ENCODE assay signal across 9 mouse cellular contexts in the genomic region with DNA sequence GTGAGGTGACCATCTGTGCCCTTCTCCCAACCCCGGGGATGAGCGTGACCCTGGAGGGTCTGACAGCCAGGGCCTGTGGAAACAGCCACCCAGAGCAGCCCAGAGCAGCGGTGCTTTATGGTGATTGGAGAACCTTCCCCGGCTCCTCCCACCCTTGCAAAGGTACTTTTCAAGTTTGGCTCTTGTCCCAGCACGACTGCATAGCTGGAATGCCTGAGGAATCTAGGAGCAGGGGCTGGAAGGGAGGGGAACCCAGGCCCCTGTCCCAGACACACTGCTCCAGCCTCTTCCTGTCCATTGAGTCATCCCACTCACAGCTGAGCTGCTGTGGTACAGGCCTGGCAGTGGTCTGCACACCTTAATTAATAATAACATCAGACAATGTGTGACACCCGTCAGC. TPM values are rescaled to one million over a fixed set of nuclear protein-coding genes. Genes with fewer than 3 reads are reported as not detected.
DNase-seq lines count a peak whose midpoint lies in the region; ATAC-seq lines count a peak whose summit lies in the region.
"Had no signal": no experiment of that assay in that cellular context is flagged by ENCODE, and none has a peak within 500 bp of the region (broad histone marks: within the 10 kb centered on the region; RNA-seq: fewer than 3 reads in every experiment).

No protein-coding gene starts in this region.

- H3K4me2 ChIP-seq in midbrain, embryonic 11.5 days = no peak overlapping the region
- no peak overlapping the region for H3K4me2 ChIP-seq in midbrain, embryonic 15.5 days
- H3K4me2 ChIP-seq in heart, embryonic 12.5 days = peak overlapping the region; percentile 29
- no peak overlapping the region for H3K4me2 ChIP-seq in midbrain, embryonic 13.5 days (replicated peaks)

- H3K36me3 ChIP-seq in midbrain, embryonic 11.5 days (ENCODE audit: control insufficient read depth, insufficient read depth, low read length) = no peaks in the 10 kb centered on the region
- H3K36me3 ChIP-seq in midbrain, embryonic 15.5 days (replicated peaks) = peaks cover 12% of the 10 kb centered on the region; the same call in 1 of the 2 replicates
- H3K36me3 ChIP-seq in heart, embryonic 12.5 days = peaks cover 37% of the 10 kb centered on the region
- peaks cover 68% of the 10 kb centered on the region for H3K36me3 ChIP-seq in midbrain, embryonic 13.5 days

- no peak overlapping the region for H3K9ac ChIP-seq in midbrain, embryonic 11.5 days (ENCODE audit: low read length)
- no peak overlapping the region for H3K9ac ChIP-seq in midbrain, embryonic 15.5 days
- no peak overlapping the region for H3K9ac ChIP-seq in heart, embryonic 12.5 days
- H3K9ac ChIP-seq in midbrain, embryonic 13.5 days (replicated peaks) = no peak overlapping the region

- H3K4me1 ChIP-seq in midbrain, embryonic 11.5 days (ENCODE audit: control insufficient read depth, insufficient read depth, low read length) = no peaks in the 10 kb centered on the region
- no peaks in the 10 kb centered on the region for H3K4me1 ChIP-seq in midbrain, embryonic 15.5 days
- peaks cover 64% of the 10 kb centered on the region for H3K4me1 ChIP-seq in heart, embryonic 12.5 days (replicated peaks)
- 0 out of 2 replicates have a peak, but pooled peaks cover 3% of the 10 kb centered on the region for H3K4me1 ChIP-seq in midbrain, embryonic 13.5 days (replicated peaks)

- no peaks in the 10 kb centered on the region for H3K27me3 ChIP-seq in midbrain, embryonic 11.5 days (ENCODE audit: control insufficient read depth, insufficient read depth, low read length)
- H3K27me3 ChIP-seq in midbrain, embryonic 15.5 days (replicated peaks) = no peaks in the 10 kb centered on the region
- H3K27me3 ChIP-seq in heart, embryonic 12.5 days (replicated peaks) = no peaks in the 10 kb centered on the region
- no peaks in the 10 kb centered on the region for H3K27me3 ChIP-seq in midbrain, embryonic 13.5 days

- 17% methylated on average over 6 of the region's 6 CpGs for WGBS in midbrain, embryonic 11.5 days
- 20% methylated on average over 6 of the region's 6 CpGs for WGBS in midbrain, embryonic 15.5 days
- WGBS in heart, embryonic 12.5 days = 6% methylated on average over 6 of the region's 6 CpGs
- 17% methylated on average over 6 of the region's 6 CpGs for WGBS in midbrain, embryonic 13.5 days

- no peaks in the 10 kb centered on the region for H3K9me3 ChIP-seq in midbrain, embryonic 11.5 days (ENCODE audit: control insufficient read depth, low read length)
- no peaks in the 10 kb centered on the region for H3K9me3 ChIP-seq in midbrain, embryonic 15.5 days
- no peaks in the 10 kb centered on the region for H3K9me3 ChIP-seq in heart, embryonic 12.5 days (replicated peaks)
- H3K9me3 ChIP-seq in midbrain, embryonic 13.5 days = no peaks in the 10 kb centered on the region

- H3K27ac ChIP-seq in midbrain, embryonic 11.5 days (ENCODE audit: low read depth, low read length) = no peak overlapping the region
- H3K27ac ChIP-seq in midbrain, embryonic 15.5 days = no peak overlapping the region; the same call in 1 of the 2 replicates
- peak overlapping the region; percentile 92 for H3K27ac ChIP-seq in heart, embryonic 12.5 days (ENCODE audit: poor library complexity, severe bottlenecking)
- H3K27ac ChIP-seq in midbrain, embryonic 13.5 days = no peak overlapping the region

- H3K4me3 ChIP-seq in midbrain, embryonic 11.5 days (ENCODE audit: low read depth, low read length) = no peak overlapping the region
- H3K4me3 ChIP-seq in midbrain, embryonic 15.5 days = no peak overlapping the region
- no peak overlapping the region for H3K4me3 ChIP-seq in heart, embryonic 12.5 days
- H3K4me3 ChIP-seq in midbrain, embryonic 13.5 days (replicated peaks) = no peak overlapping the region

- DNase-seq in midbrain, embryonic 11.5 days (ENCODE audit: low spot score, missing footprints) = peak; percentile 89
- peak; percentile 80 for DNase-seq in kidney, postnatal 10 days
- DNase-seq in spleen, adult 18-20 months = no peak
- DNase-seq in gastrocnemius, postnatal 14 days = no peak
- DNase-seq in T-cell, adult 2 months (ENCODE audit: low spot score) = no peak

- ATAC-seq in midbrain, embryonic 11.5 days (ENCODE audit: low FRiP score) = no peak
- ATAC-seq in midbrain, embryonic 15.5 days (replicated peaks) = no peak
- ATAC-seq in heart, embryonic 12.5 days (ENCODE audit: insufficient number of reproducible peaks, low FRiP score) = peak; percentile 87
- ATAC-seq in midbrain, embryonic 13.5 days = peak; percentile 63; the same call in 1 of the 2 replicates

- intact Hi-C loops in gastrocnemius, postnatal 14 days (cut with DNase I; ENCODE audit: low total_unique reads) = no loop called here

RNA-seq across cellular contexts. Expression of a gene that starts 34.8 kb away (rescaled TPM):
- polyA plus RNA-seq in midbrain, embryonic 11.5 days (2014; fragmentation: Nextera tagmentation; extraction: Ambion mirVana) = not detected in 2 replicates
- polyA plus RNA-seq in midbrain, embryonic 15.5 days (2015; fragmentation: Nextera tagmentation; extraction: Ambion mirVana) = 0.15 and 0.21 TPM in 2 replicates
- polyA plus RNA-seq in heart, embryonic 12.5 days (2016; fragmentation: Nextera tagmentation; extraction: Ambion mirVana) = not detected in 2 replicates
- polyA plus RNA-seq in midbrain, embryonic 13.5 days (2015; fragmentation: Nextera tagmentation; extraction: Ambion mirVana) = 0.24 TPM in 1 of 2 replicates, not detected in the other
- not detected for total RNA-seq in gastrocnemius, postnatal 14 days (2021)

RNA-seq across cellular contexts. Expression of a gene that starts 42.4 kb away (rescaled TPM):
- polyA plus RNA-seq in midbrain, embryonic 11.5 days (2014; fragmentation: Nextera tagmentation; extraction: Ambion mirVana) = not detected in 2 replicates
- polyA plus RNA-seq in midbrain, embryonic 15.5 days (2015; fragmentation: Nextera tagmentation; extraction: Ambion mirVana) = 0.89 TPM in 1 of 2 replicates, not detected in the other
- polyA plus RNA-seq in heart, embryonic 12.5 days (2016; fragmentation: Nextera tagmentation; extraction: Ambion mirVana) = 0.44 TPM in 1 of 2 replicates, not detected in the other
- polyA plus RNA-seq in midbrain, embryonic 13.5 days (2015; fragmentation: Nextera tagmentation; extraction: Ambion mirVana) = 0.67 and 0.69 TPM in 2 replicates
- total RNA-seq in gastrocnemius, postnatal 14 days (2021) = not detected
- total RNA-seq: liver, adult 2 months had no signal
- polyA plus RNA-seq: liver, adult 2 months had no signal

Comparison
In these comparisons a context has a peak if more than half of its experiments do, and no peak if none do; other contexts are left out.
1. ATAC-seq: peak in heart, embryonic 12.5 days (single experiment) and midbrain, embryonic 13.5 days (single experiment); none in midbrain, embryonic 11.5 days (single experiment) and midbrain, embryonic 15.5 days (single experiment).
2. DNase-seq: peak in midbrain, embryonic 11.5 days (single experiment) and kidney, postnatal 10 days (single experiment); none in spleen, adult 18-20 months (0 of 2), gastrocnemius, postnatal 14 days (single experiment) and T-cell, adult 2 months (single experiment).